Mouse (Mus musculus): Measurements from ENCODE around the gene Pip5k1c. TPM values are rescaled to one million over a fixed set of nuclear protein-coding genes. Genes with fewer than 3 reads are reported as not detected.

Gene Pip5k1c
- polyA plus RNA-seq, 1 experiment from 2014 or later = 19.1 TPM

DNA sequence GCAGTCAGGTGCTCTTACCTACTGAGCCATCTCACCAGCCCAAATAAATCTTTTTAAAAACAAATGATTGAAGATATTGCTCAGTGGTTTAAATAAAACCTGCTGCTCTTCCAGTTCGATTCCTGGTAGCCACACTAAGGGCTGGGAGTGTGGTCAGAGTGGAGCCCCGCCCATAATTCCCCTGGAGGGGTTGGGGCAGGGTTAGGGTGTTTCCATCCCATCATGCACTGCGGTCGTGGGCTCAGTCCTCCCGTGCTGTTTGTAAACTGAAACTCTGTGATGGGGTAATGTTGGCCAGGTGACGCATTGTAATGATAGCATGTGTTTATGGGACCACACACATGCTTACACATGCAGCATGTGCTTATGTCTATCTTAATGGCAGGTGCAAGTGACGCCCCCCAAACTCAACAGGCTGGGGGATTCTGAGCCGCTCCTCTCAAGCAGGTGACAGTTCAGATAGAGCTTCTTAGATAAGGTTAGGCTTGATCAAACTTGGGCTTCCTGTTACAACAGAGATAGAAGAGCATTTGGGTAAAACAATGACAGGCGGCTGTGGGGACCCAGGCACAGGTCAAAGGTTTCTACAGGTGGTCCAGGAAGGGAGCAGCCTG lies 59.0 kb downstream of the Pip5k1c start:
- no peak for ATAC-seq (ENCODE audit: low FRiP score, low TSS enrichment)
- H3K9me3 ChIP-seq (ENCODE audit: control insufficient read depth, low read length) = no peaks in the 10 kb centered on the region
- H3K4me2 ChIP-seq (replicated peaks; ENCODE audit: low read depth) = no peak overlapping the region
- H3K27me3 ChIP-seq (ENCODE audit: control insufficient read depth, insufficient read depth, low read length) = no peaks in the 10 kb centered on the region
- H3K9ac ChIP-seq (ENCODE audit: low read length) = no peak overlapping the region
- H3K36me3 ChIP-seq (ENCODE audit: control insufficient read depth, insufficient read depth, low read length) = no peaks in the 10 kb centered on the region
- no peak overlapping the region for H3K27ac ChIP-seq (replicated peaks)
- 17% methylated on average over 9 of the region's 9 CpGs for WGBS
- TF ChIP-seq CTCF (IDR thresholded peaks at IDR 0.05; ENCODE audit: low read depth) (no peak), EP300 (optimal IDR thresholded peaks at IDR 0.05) (no peak)
- DNase-seq (ENCODE audit: low spot score) = peak; percentile 61
- H3K4me1 ChIP-seq (replicated peaks; ENCODE audit: control insufficient read depth, insufficient read depth) = peaks cover 7% of the 10 kb centered on the region
- no peak overlapping the region for H3K4me3 ChIP-seq (ENCODE audit: low read depth, low read length)

DNA sequence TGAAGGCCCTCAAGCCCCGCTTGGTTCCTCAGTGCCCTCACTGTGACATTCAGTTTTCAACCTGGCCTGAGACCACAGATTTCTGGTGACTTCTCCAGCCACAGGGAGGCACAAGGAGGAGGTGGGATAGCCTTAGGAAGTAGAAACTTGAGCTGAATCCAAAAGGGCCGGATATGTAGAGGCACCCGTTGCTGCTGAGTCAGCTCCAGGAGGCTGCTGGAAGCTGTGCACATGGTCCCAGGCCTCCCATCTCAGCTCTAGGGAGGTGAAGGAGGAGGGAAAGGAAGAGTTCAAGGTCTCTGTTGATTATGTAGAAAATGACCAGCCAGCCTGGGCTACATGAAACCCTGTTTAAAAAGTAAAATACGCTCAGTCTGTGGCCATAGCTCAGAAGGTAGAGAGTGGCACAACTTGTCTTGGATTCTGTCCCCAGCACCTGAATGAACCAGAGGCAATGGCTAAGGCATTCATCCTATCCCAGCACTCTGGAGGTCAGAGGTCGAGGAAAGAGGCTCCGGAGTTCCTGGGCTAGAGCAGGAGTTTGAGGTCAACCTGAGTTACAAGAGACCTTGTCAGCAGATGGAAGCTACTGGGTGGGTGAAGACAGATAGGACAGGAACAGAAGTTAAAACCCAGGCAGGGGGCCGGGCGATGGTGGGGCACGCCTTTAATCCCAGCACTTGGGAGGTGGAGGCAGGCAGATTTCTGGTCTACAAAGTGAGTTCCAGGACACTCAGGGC lies 62.1 kb downstream of the Pip5k1c start:
- DNase-seq (ENCODE audit: low spot score) (no peak), ATAC-seq (ENCODE audit: low FRiP score, low TSS enrichment) (no peak)
- no peak overlapping the region for H3K27ac ChIP-seq (replicated peaks)
- no peaks in the 10 kb centered on the region for H3K9me3 ChIP-seq (ENCODE audit: control insufficient read depth, low read length)
- H3K4me1 ChIP-seq (replicated peaks; ENCODE audit: control insufficient read depth, insufficient read depth) = peaks cover 4% of the 10 kb centered on the region
- H3K4me3 ChIP-seq (ENCODE audit: low read depth, low read length) = no peak overlapping the region
- H3K36me3 ChIP-seq (ENCODE audit: control insufficient read depth, insufficient read depth, low read length) = no peaks in the 10 kb centered on the region
- no peak overlapping the region for H3K9ac ChIP-seq (ENCODE audit: low read length)
- 69% methylated on average over 9 of the region's 9 CpGs for WGBS
- no peak overlapping the region for H3K4me2 ChIP-seq (replicated peaks; ENCODE audit: low read depth)
- TF ChIP-seq CTCF (IDR thresholded peaks at IDR 0.05; ENCODE audit: low read depth) = no peak
- H3K27me3 ChIP-seq (ENCODE audit: control insufficient read depth, insufficient read depth, low read length) = no peaks in the 10 kb centered on the region

DNA sequence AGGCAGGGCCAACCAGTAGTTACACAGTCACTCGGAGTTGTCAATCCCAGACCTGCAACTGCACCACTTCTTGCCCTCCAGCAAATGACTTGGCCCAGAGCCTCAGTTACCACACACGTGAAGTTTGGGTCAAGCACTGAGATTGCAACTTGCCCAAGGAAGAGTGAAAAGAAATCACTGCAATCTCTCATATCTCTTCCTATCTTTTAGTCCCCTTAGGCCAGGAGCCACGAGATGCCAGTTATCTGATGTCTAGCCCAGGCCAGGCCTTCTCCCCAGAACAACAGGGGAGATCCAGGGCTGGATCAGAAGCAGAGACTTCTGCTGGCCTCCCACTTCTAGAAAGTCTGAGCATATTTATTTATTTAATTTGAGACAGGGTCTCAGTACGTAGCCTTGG lies 62.8 kb downstream of the Pip5k1c start:
- Histone ChIP-seq H3K36me3 (ENCODE audit: control insufficient read depth, insufficient read depth, low read length) (no peaks in the 10 kb centered on the region), H3K4me1 (replicated peaks; ENCODE audit: control insufficient read depth, insufficient read depth) (peaks cover 4% of the 10 kb centered on the region), H3K9ac (ENCODE audit: low read length) (no peak overlapping the region), H3K27ac (replicated peaks) (no peak overlapping the region), H3K27me3 (ENCODE audit: control insufficient read depth, insufficient read depth, low read length) (no peaks in the 10 kb centered on the region), H3K4me3 (ENCODE audit: low read depth, low read length) (no peak overlapping the region), H3K4me2 (replicated peaks; ENCODE audit: low read depth) (no peak overlapping the region), H3K9me3 (ENCODE audit: control insufficient read depth, low read length) (no peaks in the 10 kb centered on the region)
- TF ChIP-seq EP300 (optimal IDR thresholded peaks at IDR 0.05) (no peak), CTCF (IDR thresholded peaks at IDR 0.05; ENCODE audit: low read depth) (no peak)
- no peak for ATAC-seq (ENCODE audit: low FRiP score, low TSS enrichment)
- DNase-seq (ENCODE audit: low spot score) = no peak
- WGBS = 89% methylated on average over 4 of the region's 4 CpGs

DNA sequence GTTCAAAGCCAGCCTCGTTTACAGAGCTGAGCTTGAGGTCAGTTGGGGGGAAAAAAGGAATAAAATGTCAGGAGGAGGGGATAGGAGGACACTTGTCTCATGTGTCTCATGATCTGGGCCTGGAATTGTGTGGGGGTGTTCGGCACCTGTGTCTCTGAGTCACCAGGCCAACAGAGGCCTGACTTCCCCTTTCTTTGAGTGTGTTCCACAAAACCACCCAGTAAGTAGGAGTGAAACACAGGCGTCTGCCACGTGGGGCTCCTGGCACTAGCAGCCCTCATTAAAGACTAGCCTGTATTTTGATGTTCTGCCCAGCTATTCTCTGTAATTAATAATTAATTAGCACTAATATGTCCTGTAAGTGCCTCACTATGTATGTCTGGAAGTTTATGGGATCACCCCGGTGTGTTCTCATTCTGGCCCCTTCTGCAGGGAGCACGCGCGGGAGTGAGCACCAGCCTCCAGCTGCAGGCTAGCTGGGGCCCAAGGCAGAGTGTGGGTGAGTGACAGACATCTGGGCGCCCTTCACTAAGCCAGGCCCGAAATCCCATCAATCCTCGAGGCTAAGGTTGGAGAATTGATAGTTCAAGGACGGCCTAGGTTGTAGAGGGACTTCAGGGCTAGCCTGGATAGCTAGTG lies 63.7 kb downstream of the Pip5k1c start:
- no peaks in the 10 kb centered on the region for H3K9me3 ChIP-seq (ENCODE audit: control insufficient read depth, low read length)
- ATAC-seq (ENCODE audit: low FRiP score, low TSS enrichment) (no peak), DNase-seq (ENCODE audit: low spot score) (no peak)
- H3K27ac ChIP-seq (replicated peaks) = peak overlapping the region; percentile 8; the same call in 1 of the 2 replicates
- WGBS = 60% methylated on average over 12 of the region's 12 CpGs
- no peaks in the 10 kb centered on the region for H3K36me3 ChIP-seq (ENCODE audit: control insufficient read depth, insufficient read depth, low read length)
- H3K4me1 ChIP-seq (replicated peaks; ENCODE audit: control insufficient read depth, insufficient read depth) = peaks cover 4% of the 10 kb centered on the region
- no peaks in the 10 kb centered on the region for H3K27me3 ChIP-seq (ENCODE audit: control insufficient read depth, insufficient read depth, low read length)
- H3K9ac ChIP-seq (ENCODE audit: low read length) = peak overlapping the region; percentile 18; the same call in 1 of the 2 replicates
- TF ChIP-seq CTCF (IDR thresholded peaks at IDR 0.05; ENCODE audit: low read depth) = no peak
- no peak for TF ChIP-seq EP300 (optimal IDR thresholded peaks at IDR 0.05)
- H3K4me3 ChIP-seq (ENCODE audit: low read depth, low read length) = no peak overlapping the region
- peak overlapping the region; percentile 98; the same call in 1 of the 2 replicates for H3K4me2 ChIP-seq (replicated peaks; ENCODE audit: low read depth)

DNA sequence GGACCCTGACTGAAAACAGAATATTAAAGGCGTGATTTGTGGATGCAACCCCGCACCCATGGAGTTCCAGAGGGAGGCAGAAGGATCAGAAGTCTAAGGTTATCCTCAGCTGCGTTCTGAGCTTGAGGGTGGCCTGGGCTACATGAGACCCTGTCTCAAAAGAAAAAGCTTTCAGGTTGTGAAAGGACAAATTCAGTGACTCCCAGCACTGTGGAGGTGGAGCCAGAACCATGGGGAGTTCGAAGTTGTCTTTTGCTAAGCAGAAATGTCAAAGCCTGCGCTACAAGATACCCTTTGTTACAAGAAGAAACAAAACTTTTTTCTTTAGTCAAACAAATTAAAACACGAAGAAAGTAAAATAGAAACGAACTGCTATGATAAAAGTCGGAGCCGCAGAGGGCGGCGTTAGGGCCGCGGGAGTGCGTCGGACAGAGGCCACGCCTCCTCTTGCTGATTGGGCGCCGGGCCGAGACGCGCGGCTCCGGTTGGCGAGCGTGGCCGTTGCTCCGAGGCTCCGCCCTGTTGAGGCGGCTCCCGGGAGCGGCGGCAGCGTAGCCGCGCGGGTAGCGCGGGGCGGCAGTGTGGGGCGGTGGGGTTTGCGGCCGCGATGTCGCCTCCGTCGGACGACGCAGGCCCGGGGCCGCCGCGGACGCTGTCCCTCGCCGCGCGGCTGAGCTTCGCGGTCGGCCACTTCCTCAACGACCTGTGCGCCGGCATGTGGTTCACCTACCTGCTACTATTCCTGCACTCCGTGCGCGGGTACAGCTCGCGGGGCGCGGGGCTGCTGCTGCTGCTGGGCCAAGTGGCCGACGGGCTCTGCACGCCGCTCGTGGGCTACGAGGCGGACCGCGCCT lies 64.5 kb downstream of the Pip5k1c start, which contains the start of gene Mfsd12:
Mfsd12 (plus strand) TSS at position 501 of the 854 bp plus-strand sequence.
- Histone ChIP-seq H3K36me3 (ENCODE audit: control insufficient read depth, insufficient read depth, low read length) (no peaks in the 10 kb centered on the region), H3K4me1 (replicated peaks; ENCODE audit: control insufficient read depth, insufficient read depth) (peaks cover 4% of the 10 kb centered on the region), H3K27ac (replicated peaks) (peak within 1 kb of the TSS; percentile 53), H3K4me2 (replicated peaks; ENCODE audit: low read depth) (peak within 1 kb of the TSS; percentile 98), H3K27me3 (ENCODE audit: control insufficient read depth, insufficient read depth, low read length) (no peaks in the 10 kb centered on the region), H3K9me3 (ENCODE audit: control insufficient read depth, low read length) (no peaks in the 10 kb centered on the region), H3K4me3 (ENCODE audit: low read depth, low read length) (peak within 1 kb of the TSS; percentile 75), H3K9ac (ENCODE audit: low read length) (peak within 1 kb of the TSS; percentile 79)
- DNase-seq (ENCODE audit: low spot score) (peak; percentile 92), ATAC-seq (ENCODE audit: low FRiP score, low TSS enrichment) (peak; percentile 79)
- WGBS = 2% methylated on average over 77 of the region's 79 CpGs
- TF ChIP-seq CTCF (IDR thresholded peaks at IDR 0.05; ENCODE audit: low read depth) = no peak
- no peak for TF ChIP-seq EP300 (optimal IDR thresholded peaks at IDR 0.05)

Measured in stomach, postnatal 0 days (tissue).